Comparison of ENCODE assay signal across 9 mouse cellular contexts in genomic region chr9:107522400-107522711, GRCm38 (mm10). TPM values are rescaled to one million over a fixed set of nuclear protein-coding genes. Genes with fewer than 3 reads are reported as not detected.
DNase-seq lines count a peak whose midpoint lies in the region; ATAC-seq and TF ChIP-seq lines count a peak whose summit lies in the region.
"Had no signal": no experiment of that assay in that cellular context is flagged by ENCODE, and none has a peak within 500 bp of the region (broad histone marks: within the 10 kb centered on the region; RNA-seq: fewer than 3 reads in every experiment).

No protein-coding gene starts in this region.

- no peak for DNase-seq in heart, adult 8-10 months (ENCODE audit: low spot score)
- DNase-seq in spleen, adult 2 months (ENCODE audit: low read depth in 1 of 2, low spot score in 2 of 2), result no peak
- no peak for DNase-seq in spleen, postnatal 10 days (ENCODE audit: low spot score in 2 of 2)
- DNase-seq in liver, embryonic 13.5 days, result no peak
- no peak for DNase-seq in urinary bladder, adult 2 months (ENCODE audit: low spot score)
- DNase-seq in urinary bladder, postnatal 10 days (ENCODE audit: low spot score), result no peak
- DNase-seq in thymus, postnatal 25 days, result no peak
- DNase-seq: gastrocnemius, postnatal 14 days had no signal

- 39% methylated on average over 2 of the region's 2 CpGs for WGBS in heart, embryonic 12.5 days
- WGBS in spleen, adult 2 months, result 36% methylated on average over 2 of the region's 2 CpGs
- 36% methylated on average over 2 of the region's 2 CpGs for WGBS in liver, embryonic 13.5 days (ENCODE audit: insufficient replicate concordance)

- TF ChIP-seq CTCF in spleen, adult 2 months (IDR thresholded peaks at IDR 0.05; ENCODE audit: extremely low read depth, insufficient read depth, insufficient read length, insufficient replicate concordance), result no peak

- TF ChIP-seq POLR2A in spleen, adult 2 months (IDR thresholded peaks at IDR 0.05; ENCODE audit: low read depth, low read length), result no peak

- peaks cover 33% of the 10 kb centered on the region for H3K27me3 ChIP-seq in heart, embryonic 12.5 days (replicated peaks)
- H3K27me3 ChIP-seq in spleen, adult 2 months (ENCODE audit: control insufficient read depth, insufficient read depth, low read length), result peaks cover 7% of the 10 kb centered on the region
- peaks cover 52% of the 10 kb centered on the region for H3K27me3 ChIP-seq in liver, embryonic 13.5 days

- no peak overlapping the region for H3K4me3 ChIP-seq in heart, embryonic 12.5 days
- H3K4me3 ChIP-seq in spleen, adult 2 months (ENCODE audit: extremely low read depth, insufficient read depth, insufficient read length), result peak overlapping the region; percentile 44; the same call in 1 of the 2 replicates
- H3K4me3 ChIP-seq in liver, embryonic 13.5 days (replicated peaks), result no peak overlapping the region

- peak overlapping the region; percentile 39; the same call in 1 of the 2 replicates for H3K27ac ChIP-seq in heart, embryonic 12.5 days (ENCODE audit: poor library complexity, severe bottlenecking)
- H3K27ac ChIP-seq in spleen, adult 2 months (ENCODE audit: insufficient read depth, low read length), result no peak overlapping the region
- no peak overlapping the region for H3K27ac ChIP-seq in liver, embryonic 13.5 days

- peak overlapping the region; percentile 59 for H3K4me2 ChIP-seq in heart, embryonic 12.5 days
- peak overlapping the region; percentile 46 for H3K4me2 ChIP-seq in liver, embryonic 13.5 days

- H3K9me3 ChIP-seq in heart, embryonic 12.5 days (replicated peaks), result no peaks in the 10 kb centered on the region
- H3K9me3 ChIP-seq in liver, embryonic 13.5 days (replicated peaks), result no peaks in the 10 kb centered on the region

- H3K36me3 ChIP-seq in heart, embryonic 12.5 days, result peaks cover 4% of the 10 kb centered on the region; the same call in 1 of the 2 replicates
- H3K36me3 ChIP-seq in spleen, adult 2 months (ENCODE audit: control insufficient read depth, insufficient read depth, low read length), result no peaks in the 10 kb centered on the region
- H3K36me3 ChIP-seq in liver, embryonic 13.5 days, result no peaks in the 10 kb centered on the region

- ATAC-seq in heart, embryonic 12.5 days (ENCODE audit: insufficient number of reproducible peaks, low FRiP score), result no peak
- ATAC-seq in liver, embryonic 13.5 days (ENCODE audit: low read depth), result no peak

- H3K4me1 ChIP-seq in heart, embryonic 12.5 days (replicated peaks), result peaks cover 36% of the 10 kb centered on the region
- H3K4me1 ChIP-seq in spleen, adult 2 months (ENCODE audit: control insufficient read depth, insufficient read depth, insufficient read length), result peaks cover 8% of the 10 kb centered on the region
- H3K4me1 ChIP-seq in liver, embryonic 13.5 days (replicated peaks), result peaks cover 31% of the 10 kb centered on the region

- 0 out of 2 replicates have a peak overlapping the region, but pooled peaks have one; percentile 1 for H3K9ac ChIP-seq in heart, embryonic 12.5 days
- H3K9ac ChIP-seq in liver, embryonic 13.5 days, result no peak overlapping the region

RNA-seq across cellular contexts. Expression of gene Tmem115, which starts 11.4 kb away (rescaled TPM):
- 37.5 and 41.2 TPM in 2 replicates for polyA plus RNA-seq in heart, embryonic 12.5 days (2016; fragmentation: Nextera tagmentation; extraction: Ambion mirVana)
- 10 to 100 TPM; 21.2 to 25.6 (median 22.2) TPM for total RNA-seq in heart, adult 8-10 months (2022)
- 28.6 and 33.4 TPM in 2 replicates for polyA plus RNA-seq in spleen, adult 2 months (2012; rRNA removed)
- 16.5 and 18.3 TPM in 2 replicates for polyA plus RNA-seq in liver, embryonic 13.5 days (2015; fragmentation: Nextera tagmentation; extraction: Ambion mirVana)
- polyA plus RNA-seq in urinary bladder, adult 2 months (2012; rRNA removed), result 33.6 and 34.0 TPM in 2 replicates

RNA-seq across cellular contexts. Expression of gene Cyb561d2, which starts 19.6 kb away (rescaled TPM):
- 16.6 and 18.4 TPM in 2 replicates for polyA plus RNA-seq in heart, embryonic 12.5 days (2016; fragmentation: Nextera tagmentation; extraction: Ambion mirVana)
- 1 to 10 TPM; 5.1 to 6.3 (median 5.4) TPM for total RNA-seq in heart, adult 8-10 months (2022)
- 33.1 and 42.8 TPM in 2 replicates for polyA plus RNA-seq in spleen, adult 2 months (2012; rRNA removed)
- 17.4 and 17.7 TPM in 2 replicates for polyA plus RNA-seq in liver, embryonic 13.5 days (2015; fragmentation: Nextera tagmentation; extraction: Ambion mirVana)
- 15.2 and 19.4 TPM in 2 replicates for polyA plus RNA-seq in urinary bladder, adult 2 months (2012; rRNA removed)

RNA-seq across cellular contexts. Expression of gene Nprl2, which starts 19.7 kb away (rescaled TPM):
- polyA plus RNA-seq in heart, embryonic 12.5 days (2016; fragmentation: Nextera tagmentation; extraction: Ambion mirVana), result 24.4 and 25.1 TPM in 2 replicates
- total RNA-seq in heart, adult 8-10 months (2022), result 10 to 100 TPM; 18.4 to 22.6 (median 21.2) TPM
- 24.4 and 26.3 TPM in 2 replicates for polyA plus RNA-seq in spleen, adult 2 months (2012; rRNA removed)
- 14.3 and 16.0 TPM in 2 replicates for polyA plus RNA-seq in liver, embryonic 13.5 days (2015; fragmentation: Nextera tagmentation; extraction: Ambion mirVana)
- 26.6 and 35.2 TPM in 2 replicates for polyA plus RNA-seq in urinary bladder, adult 2 months (2012; rRNA removed)

RNA-seq across cellular contexts. Expression of gene Zmynd10, which starts 24.7 kb away (rescaled TPM):
- 0.22 and 0.35 TPM in 2 replicates for polyA plus RNA-seq in heart, embryonic 12.5 days (2016; fragmentation: Nextera tagmentation; extraction: Ambion mirVana)
- under 1 TPM in 2 of 4 experiments, not detected in 2; 0.35 to 0.40 TPM for total RNA-seq in heart, adult 8-10 months (2022)
- 0.84 and 0.88 TPM in 2 replicates for polyA plus RNA-seq in spleen, adult 2 months (2012; rRNA removed)
- 0.21 TPM in 1 of 2 replicates, not detected in the other for polyA plus RNA-seq in liver, embryonic 13.5 days (2015; fragmentation: Nextera tagmentation; extraction: Ambion mirVana)
- 0.56 and 0.78 TPM in 2 replicates for polyA plus RNA-seq in urinary bladder, adult 2 months (2012; rRNA removed)
- total RNA-seq: gastrocnemius, postnatal 14 days had no signal

RNA-seq across cellular contexts. Expression of gene Rassf1, which starts 29.0 kb away (rescaled TPM):
- polyA plus RNA-seq in heart, embryonic 12.5 days (2016; fragmentation: Nextera tagmentation; extraction: Ambion mirVana), result 48.2 and 49.0 TPM in 2 replicates
- 10 to 100 TPM; 12.9 to 14.9 (median 14.4) TPM for total RNA-seq in heart, adult 8-10 months (2022)
- 20.9 and 23.5 TPM in 2 replicates for polyA plus RNA-seq in spleen, adult 2 months (2012; rRNA removed)
- polyA plus RNA-seq in liver, embryonic 13.5 days (2015; fragmentation: Nextera tagmentation; extraction: Ambion mirVana), result 17.5 and 18.2 TPM in 2 replicates
- polyA plus RNA-seq in urinary bladder, adult 2 months (2012; rRNA removed), result 41.5 and 58.9 TPM in 2 replicates
